Mouse (Mus musculus) neural tube, embryonic 11.5 days (tissue): ENCODE data around the gene Samhd1. TPM values are rescaled to one million over a fixed set of nuclear protein-coding genes. Genes with fewer than 3 reads are reported as not detected.
A peak's percentile ranks its signal among the peaks of the same experiment; 100 is the strongest.

Experiments
- ATAC-seq: fragments of 200-750 bp; cut with Nextera tagmentation; 2 replicates; pipeline ENCODE4 v1.8.0; 2017; ENCODE audit warnings: moderate number of reproducible peaks, mild to moderate bottlenecking, moderate TSS enrichment, moderate library complexity; ENCODE audit not compliant: insufficient read depth, low FRiP score, low TSS enrichment
- DNase-seq: peaks from one replicate; pipeline ENCODE4 v3.0.0-alpha.2; 2015; ENCODE audit warnings: low spot score
- H3K27ac ChIP-seq: fragments of 300-500 bp; sonication (generic); 2 replicates; pipeline ENCODE4 v1.5.1; 2014; ENCODE audit warnings: low read depth, mild to moderate bottlenecking, low read length
- H3K27me3 ChIP-seq: fragments of 300-500 bp; sonication (generic); 2 replicates; pipeline ENCODE4 v1.6.1; 2014; ENCODE audit warnings: mild to moderate bottlenecking, low read length, mixed read lengths; ENCODE audit not compliant: control insufficient read depth, insufficient read depth
- H3K36me3 ChIP-seq: fragments of 300-500 bp; sonication (generic); 2 replicates; pipeline ENCODE4 v1.6.1; 2014; ENCODE audit warnings: mild to moderate bottlenecking, low read length, moderate library complexity, mixed read lengths; ENCODE audit not compliant: control insufficient read depth, insufficient read depth
- H3K4me1 ChIP-seq: fragments of 300-500 bp; sonication (generic); 2 replicates; pipeline ENCODE4 v1.6.1; 2014; ENCODE audit warnings: low read length, mixed read lengths; ENCODE audit not compliant: control insufficient read depth, insufficient read depth
- H3K4me2 ChIP-seq: fragments of 300-500 bp; sonication (generic); 2 replicates; pipeline ENCODE4 v1.6.1; 2014; ENCODE audit warnings: low read depth, mild to moderate bottlenecking, moderate library complexity
- H3K4me3 ChIP-seq: fragments of 300-500 bp; sonication (generic); 2 replicates; pipeline ENCODE4 v1.5.1; 2014; ENCODE audit warnings: low read depth, low read length
- H3K9ac ChIP-seq: fragments of 300-500 bp; sonication (generic); 2 replicates; pipeline ENCODE4 v1.6.1; 2014; ENCODE audit warnings: mild to moderate bottlenecking, low read length
- H3K9me3 ChIP-seq: fragments of 300-500 bp; sonication (generic); 2 replicates; pipeline ENCODE4 v1.6.1; 2016; ENCODE audit warnings: low read length; ENCODE audit not compliant: control insufficient read depth
- WGBS: fragments of 180-500 bp; shearing (Covaris S2); extraction: QIAGEN DNeasy Blood & Tissue Kit; methylation state at CpG from one replicate; pipeline ENCODE4 v1.1.7; 2014; 5-methylcytosine and 5-hydroxymethylcytosine counted together
- polyA plus RNA-seq: library from polyadenylated mRNA; unstranded; fragments of >200 nt; fragmentation: Nextera tagmentation; extraction: Ambion mirVana; gene quantifications from 2 replicates; pipeline ENCODE4 v1.2.1, GENCODE M21; 2014

The Samhd1 gene
- 18.7 and 22.8 TPM in 2 replicates for polyA plus RNA-seq

GRCm38 (mm10) chr2:157135014-157135413 lies at the start of gene Samhd1:
TSS of gene Samhd1 (minus strand) at chr2:157135265.
- under 1% methylated on average over 32 of the region's 32 CpGs for WGBS
- H3K4me2 ChIP-seq: peak within 1 kb of the TSS; percentile 91
- H3K9me3 ChIP-seq: no peaks in the 10 kb centered on the region
- peak within 1 kb of the TSS; percentile 71 for H3K4me3 ChIP-seq
- no peaks in the 10 kb centered on the region for H3K36me3 ChIP-seq
- peak; percentile 95 for DNase-seq
- no peak within 1 kb of the TSS for H3K27ac ChIP-seq
- no peaks in the 10 kb centered on the region for H3K27me3 ChIP-seq
- peak; percentile 85 for ATAC-seq
- peak within 1 kb of the TSS; percentile 69 for H3K9ac ChIP-seq
- H3K4me1 ChIP-seq: no peaks in the 10 kb centered on the region

GRCm38 (mm10) chr2:157178167-157178566 lies 43.1 kb upstream of the Samhd1 start:
- no peak for DNase-seq
- no peak for ATAC-seq
- Histone ChIP-seq H3K27me3 (no peaks in the 10 kb centered on the region), H3K27ac (no peak overlapping the region), H3K4me1 (no peaks in the 10 kb centered on the region), H3K9ac (no peak overlapping the region), H3K4me3 (no peak overlapping the region), H3K4me2 (no peak overlapping the region), H3K9me3 (no peaks in the 10 kb centered on the region), H3K36me3 (peaks cover under 1% of the 10 kb centered on the region)
- 89% methylated on average over 6 of the region's 6 CpGs for WGBS

- Histone ChIP-seq H3K9ac (no peak overlapping the region), H3K4me1 (no peaks in the 10 kb centered on the region), H3K36me3 (peaks cover 3% of the 10 kb centered on the region; the same call in 1 of the 2 replicates), H3K27ac (no peak overlapping the region), H3K27me3 (no peaks in the 10 kb centered on the region), H3K9me3 (no peaks in the 10 kb centered on the region), H3K4me3 (no peak overlapping the region), H3K4me2 (no peak overlapping the region)
- 95% methylated on average over 3 of the region's 3 CpGs for WGBS
- DNase-seq: no peak
- ATAC-seq: no peak
Observed at GRCm38 (mm10) chr2:157176248-157176647, 41.2 kb upstream of the Samhd1 start.

GRCm38 (mm10) chr2:157174416-157174815 lies 39.4 kb upstream of the Samhd1 start:
- Histone ChIP-seq H3K4me3 (no peak overlapping the region), H3K4me1 (no peaks in the 10 kb centered on the region), H3K36me3 (peaks cover 3% of the 10 kb centered on the region; the same call in 1 of the 2 replicates), H3K4me2 (no peak overlapping the region), H3K27ac (no peak overlapping the region), H3K27me3 (no peaks in the 10 kb centered on the region), H3K9me3 (no peaks in the 10 kb centered on the region), H3K9ac (no peak overlapping the region)
- ATAC-seq (no peak), DNase-seq (no peak)
- 71% methylated on average over 5 of the region's 5 CpGs for WGBS

- Histone ChIP-seq H3K4me3 (no peak overlapping the region), H3K4me2 (no peak overlapping the region), H3K36me3 (peaks cover 3% of the 10 kb centered on the region; the same call in 1 of the 2 replicates), H3K9ac (no peak overlapping the region), H3K4me1 (no peaks in the 10 kb centered on the region), H3K27me3 (no peaks in the 10 kb centered on the region), H3K9me3 (no peaks in the 10 kb centered on the region), H3K27ac (no peak overlapping the region)
- WGBS: 95% methylated on average over 6 of the region's 6 CpGs
- DNase-seq: no peak
- no peak for ATAC-seq
Observed at GRCm38 (mm10) chr2:157173555-157173954, 38.5 kb upstream of the Samhd1 start.

- Histone ChIP-seq H3K4me2 (no peak overlapping the region), H3K27ac (no peak overlapping the region), H3K4me1 (no peaks in the 10 kb centered on the region), H3K9me3 (no peaks in the 10 kb centered on the region), H3K9ac (no peak overlapping the region), H3K36me3 (peaks cover 3% of the 10 kb centered on the region; the same call in 1 of the 2 replicates), H3K27me3 (no peaks in the 10 kb centered on the region), H3K4me3 (no peak overlapping the region)
- ATAC-seq (no peak), DNase-seq (no peak)
- WGBS: 92% methylated on average over 6 of the region's 6 CpGs
Observed at GRCm38 (mm10) chr2:157172984-157173383, 37.9 kb upstream of the Samhd1 start.

GRCm38 (mm10) chr2:157170626-157171025 lies 35.6 kb upstream of the Samhd1 start:
- Histone ChIP-seq H3K36me3 (peaks cover 3% of the 10 kb centered on the region; the same call in 1 of the 2 replicates), H3K4me2 (no peak overlapping the region), H3K27me3 (no peaks in the 10 kb centered on the region), H3K4me1 (no peaks in the 10 kb centered on the region), H3K27ac (no peak overlapping the region), H3K9me3 (no peaks in the 10 kb centered on the region), H3K9ac (no peak overlapping the region), H3K4me3 (no peak overlapping the region)
- ATAC-seq: no peak
- WGBS: 60% methylated on average over 6 of the region's 6 CpGs
- DNase-seq: no peak

- H3K4me1 ChIP-seq: no peaks in the 10 kb centered on the region
- no peak overlapping the region; the same call in 1 of the 2 replicates for H3K9ac ChIP-seq
- no peaks in the 10 kb centered on the region for H3K27me3 ChIP-seq
- no peak overlapping the region for H3K4me3 ChIP-seq
- H3K27ac ChIP-seq: no peak overlapping the region
- H3K36me3 ChIP-seq: peaks cover 3% of the 10 kb centered on the region; the same call in 1 of the 2 replicates
- 41% methylated on average over 5 of the region's 5 CpGs for WGBS
- ATAC-seq: no peak
- no peak overlapping the region for H3K4me2 ChIP-seq
- peak; percentile 59 for DNase-seq
- no peaks in the 10 kb centered on the region for H3K9me3 ChIP-seq
Observed at GRCm38 (mm10) chr2:157170166-157170565, 35.1 kb upstream of the Samhd1 start.

GRCm38 (mm10) chr2:157166371-157167080 lies 31.5 kb upstream of the Samhd1 start:
- Histone ChIP-seq H3K27me3 (no peaks in the 10 kb centered on the region), H3K4me3 (no peak overlapping the region), H3K9ac (no peak overlapping the region), H3K4me1 (no peaks in the 10 kb centered on the region), H3K36me3 (no peaks in the 10 kb centered on the region; the same call in 1 of the 2 replicates), H3K4me2 (no peak overlapping the region), H3K9me3 (no peaks in the 10 kb centered on the region), H3K27ac (no peak overlapping the region)
- ATAC-seq (no peak), DNase-seq (no peak)
- WGBS: 95% methylated on average over 12 of the region's 12 CpGs
